Mouse (Mus musculus) left cerebral cortex, postnatal 36 days (tissue): ENCODE data around the gene Itga3. TPM values are rescaled to one million over a fixed set of nuclear protein-coding genes. Genes with fewer than 3 reads are reported as not detected.

Experiments used
- DNase-seq, 2 experiments: peaks; one replicate each; pipeline ENCODE4 v3.0.0; 2021 to 2022; ENCODE audit warnings: low spot score in 2 of 2, mixed read lengths in 1 of 2
- intact Hi-C: fragments of 180-260 bp; cut with DNase I; formaldehyde crosslinking; loops from one replicate; pipeline ENCODE4 v1.15.1; 2025
- total RNA-seq, 2 experiments: library from RNA; stranded (reverse); gene quantifications; 2 replicates each; pipeline ENCODE4 v1.2.3; 2021

Itga3 gene
- total RNA-seq, 2 experiments from 2014 or later = 15.2 to 16.2 TPM

- DNase-seq = no peak
- intact Hi-C loops = loop anchor here (5.0 kb wide), 3 partner anchors 37 to 102 kb away; partner anchors contain the start of genes Col1a1 and Ppp1r9b
These were observed 36.8 kb downstream of the Itga3 start for GRCm38 (mm10) chr11:95039766-95040165.

GRCm38 (mm10) chr11:95038818-95039655 lies 37.6 kb downstream of the Itga3 start:
- intact Hi-C loops = loop anchor here (5.0 kb wide), 1 partner anchor 37 kb away; no protein-coding TSS in a partner anchor
- no peak for DNase-seq

- intact Hi-C loops = loop anchor here (5.0 kb wide), 1 partner anchor 36 kb away; no protein-coding TSS in a partner anchor
- no peak for DNase-seq
These were observed 38.3 kb downstream of the Itga3 start for GRCm38 (mm10) chr11:95038156-95038817.

- DNase-seq = peak in 1 of 2 experiments; percentile 58
- intact Hi-C loops = loop anchor here (5.0 kb wide), 1 partner anchor 35 kb away; no protein-coding TSS in a partner anchor
These were observed 39.3 kb downstream of the Itga3 start for GRCm38 (mm10) chr11:95037306-95037705.

GRCm38 (mm10) chr11:95036521-95036920 lies 40.1 kb downstream of the Itga3 start:
- intact Hi-C loops = loop anchor here (5.0 kb wide), 1 partner anchor 34 kb away; no protein-coding TSS in a partner anchor
- no peak for DNase-seq

DNA sequence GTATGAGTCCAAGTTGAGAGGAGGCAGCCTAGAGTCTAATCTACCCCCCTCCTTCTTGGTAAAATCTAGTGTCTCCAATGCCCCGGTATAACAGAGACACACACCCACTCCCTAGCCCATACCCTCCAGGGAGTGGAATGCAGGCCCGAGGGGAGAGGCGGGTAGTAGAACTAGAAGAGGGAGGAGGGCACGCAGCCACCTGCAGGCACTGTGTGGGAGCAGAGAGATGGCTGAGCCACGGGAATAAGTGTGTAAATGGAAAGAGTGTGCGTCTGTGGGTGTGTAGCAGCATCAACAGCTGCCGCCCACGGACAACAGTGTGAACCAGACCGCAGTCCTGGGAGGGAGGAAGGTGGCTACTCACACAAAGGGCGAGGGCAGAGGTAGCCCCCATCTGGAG lies 41.7 kb downstream of the Itga3 start:
- intact Hi-C loops = loop anchor here (5.0 kb wide), 1 partner anchor 33 kb away; no protein-coding TSS in a partner anchor
- DNase-seq = peak; percentile 62 to 70

GRCm38 (mm10) chr11:95033617-95034016 lies 43.0 kb downstream of the Itga3 start:
- no peak for DNase-seq
- intact Hi-C loops = no loop called here

DNA sequence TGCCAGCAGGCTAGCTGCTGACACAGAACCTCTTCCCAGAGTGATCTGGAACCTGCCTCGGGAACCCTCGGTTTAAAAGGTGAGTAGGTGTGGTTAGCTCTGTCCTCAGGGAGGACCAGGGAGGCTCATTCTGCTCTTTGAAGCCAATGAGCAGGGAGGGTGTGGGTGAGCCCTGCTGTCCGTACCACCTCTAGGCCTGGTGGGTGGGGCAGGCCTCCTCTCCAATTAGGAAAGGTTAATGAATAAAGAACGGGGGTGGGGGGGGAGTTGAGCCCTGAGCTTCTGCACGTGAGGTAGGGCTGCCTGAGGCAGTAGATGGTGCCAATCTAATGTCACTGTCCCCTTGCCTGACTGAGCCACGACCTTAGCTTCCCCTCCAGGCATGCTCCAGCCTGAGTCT lies 43.7 kb downstream of the Itga3 start:
- intact Hi-C loops = no loop called here
- DNase-seq = no peak

DNA sequence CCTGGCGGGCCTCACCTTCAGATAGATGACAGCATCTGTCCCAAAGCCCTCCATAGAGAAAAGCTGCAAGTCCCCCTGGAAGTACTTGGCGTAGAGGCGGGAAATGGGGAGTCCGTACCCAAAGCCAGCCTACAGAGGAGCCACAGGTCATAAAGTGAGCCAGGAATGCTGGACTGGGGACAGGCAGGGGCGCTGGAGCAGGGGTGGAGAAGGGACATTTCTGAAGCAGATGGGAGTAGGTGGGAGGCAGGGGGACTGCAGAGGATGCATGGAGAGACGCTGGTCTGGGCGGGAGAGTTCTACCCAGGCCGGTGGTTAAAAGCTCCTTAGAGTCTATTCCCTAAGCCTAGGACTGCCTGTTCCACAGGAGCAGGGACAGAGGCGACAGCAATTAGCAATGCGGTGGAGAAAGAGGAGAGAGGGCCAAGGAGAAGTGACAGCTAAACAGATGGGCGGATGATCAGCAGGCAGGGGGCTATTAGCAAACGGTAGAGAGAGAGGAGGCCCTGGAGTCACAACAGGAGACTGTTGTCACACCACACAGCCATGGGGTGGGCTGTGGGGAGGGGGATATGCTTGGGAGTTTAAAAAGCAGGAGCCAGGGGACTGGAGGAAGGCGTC lies 48.6 kb downstream of the Itga3 start:
- intact Hi-C loops = no loop called here
- no peak for DNase-seq

- intact Hi-C loops = no loop called here
- DNase-seq = no peak
These were observed 49.8 kb downstream of the Itga3 start for GRCm38 (mm10) chr11:95026849-95027248.

DNA sequence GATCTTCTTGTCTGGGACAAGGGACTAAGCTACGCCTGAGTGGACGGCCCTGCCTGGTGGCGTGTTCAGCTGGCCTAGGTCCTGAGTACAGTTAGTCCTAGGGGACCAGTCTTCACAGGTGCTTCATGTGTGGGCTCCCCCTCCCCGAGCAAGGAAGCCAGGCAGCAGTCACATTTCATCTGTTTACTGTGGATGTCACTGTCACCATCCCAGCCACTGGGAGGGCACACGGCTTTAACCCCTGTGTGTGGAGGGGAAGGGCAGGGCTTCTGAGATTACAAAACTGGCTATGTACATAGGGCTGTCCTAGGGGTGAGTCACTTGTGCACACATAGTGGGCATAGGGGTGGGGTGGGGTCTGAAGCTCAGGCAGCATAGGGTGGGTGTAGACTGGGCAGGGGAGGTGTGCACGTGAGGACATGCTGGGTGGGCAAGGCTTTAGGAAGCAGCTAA lies 50.5 kb downstream of the Itga3 start:
- DNase-seq = no peak
- intact Hi-C loops = no loop called here

DNA sequence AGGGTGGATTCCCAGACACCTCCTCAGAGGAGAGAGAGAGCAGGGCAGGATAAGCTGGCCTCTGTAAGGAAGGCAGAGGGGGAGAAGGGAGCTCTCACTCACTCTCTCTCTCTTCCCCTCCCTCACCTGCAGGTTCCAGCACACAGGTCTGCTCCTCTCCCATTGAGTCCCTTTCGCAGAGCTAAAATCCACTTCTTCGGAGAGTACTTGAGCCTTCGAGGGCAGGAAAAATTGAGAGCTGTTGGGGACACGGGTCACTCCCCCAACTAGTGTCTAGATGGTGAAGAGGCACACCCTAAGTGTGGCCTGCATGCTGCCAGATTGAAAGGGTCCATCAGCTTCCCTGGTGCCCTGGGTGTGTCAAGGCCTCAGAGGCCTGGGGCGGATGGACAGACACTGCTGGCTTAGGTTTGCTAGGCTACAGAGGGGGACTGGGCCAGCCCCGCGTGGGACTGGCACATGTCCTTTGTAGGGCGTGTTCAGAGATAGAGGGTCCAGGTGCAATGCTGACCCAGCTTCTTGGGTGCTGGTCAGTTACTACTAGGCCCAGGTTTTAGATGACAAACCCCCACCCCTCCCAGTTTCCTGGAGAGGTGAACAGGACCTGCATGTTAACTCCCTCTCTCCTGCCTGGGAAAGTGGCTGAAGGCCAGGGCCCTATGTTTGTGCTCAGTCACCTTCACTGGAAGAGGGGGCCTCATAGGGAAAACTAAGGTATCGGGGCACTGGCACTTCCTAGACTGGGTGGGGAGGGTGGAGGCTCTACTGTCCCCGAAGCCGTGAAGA lies 51.2 kb downstream of the Itga3 start:
- DNase-seq = no peak
- intact Hi-C loops = no loop called here

- peak in 1 of 2 experiments; percentile 50 for DNase-seq
- intact Hi-C loops = no loop called here
These were observed 52.0 kb downstream of the Itga3 start for GRCm38 (mm10) chr11:95024439-95025184.

- no peak for DNase-seq
- intact Hi-C loops = no loop called here
These were observed 53.1 kb downstream of the Itga3 start for GRCm38 (mm10) chr11:95023481-95023880.

DNA sequence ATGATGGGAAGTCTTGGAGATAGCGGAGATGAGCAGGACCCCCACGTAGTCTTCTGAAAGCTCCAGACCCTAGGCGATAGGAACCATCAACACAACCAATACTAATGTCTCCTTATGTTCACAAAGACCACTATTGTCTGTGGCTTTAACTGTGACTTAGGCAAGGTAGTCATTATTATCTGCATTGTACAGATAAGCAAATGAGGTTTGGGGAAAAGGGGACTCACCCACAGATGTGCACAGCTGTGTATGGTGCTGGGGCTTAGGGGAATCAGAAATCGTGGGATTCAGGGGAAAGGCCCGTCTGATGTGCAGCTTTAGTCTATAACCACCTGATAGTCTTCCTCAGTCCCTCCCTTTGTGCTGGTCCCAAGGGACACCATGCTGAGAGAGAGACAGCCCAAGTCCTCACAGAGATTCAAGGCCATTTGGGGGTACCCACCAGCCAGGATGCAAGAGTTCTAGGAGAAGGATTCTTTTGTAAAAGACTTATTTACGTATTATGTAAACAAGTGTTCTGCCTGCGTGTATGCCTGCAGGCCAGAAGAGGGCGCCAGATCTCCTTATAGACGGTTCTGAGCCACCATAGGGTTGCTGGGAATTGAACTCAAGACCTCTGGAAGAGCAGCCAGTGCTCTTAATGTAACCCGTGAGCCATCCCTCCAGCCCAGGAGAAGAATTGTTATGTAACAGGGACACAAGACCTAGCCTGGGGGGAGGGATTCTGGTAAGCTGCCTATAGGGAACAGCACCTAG lies 54.2 kb downstream of the Itga3 start:
- intact Hi-C loops = no loop called here
- DNase-seq = no peak

DNA sequence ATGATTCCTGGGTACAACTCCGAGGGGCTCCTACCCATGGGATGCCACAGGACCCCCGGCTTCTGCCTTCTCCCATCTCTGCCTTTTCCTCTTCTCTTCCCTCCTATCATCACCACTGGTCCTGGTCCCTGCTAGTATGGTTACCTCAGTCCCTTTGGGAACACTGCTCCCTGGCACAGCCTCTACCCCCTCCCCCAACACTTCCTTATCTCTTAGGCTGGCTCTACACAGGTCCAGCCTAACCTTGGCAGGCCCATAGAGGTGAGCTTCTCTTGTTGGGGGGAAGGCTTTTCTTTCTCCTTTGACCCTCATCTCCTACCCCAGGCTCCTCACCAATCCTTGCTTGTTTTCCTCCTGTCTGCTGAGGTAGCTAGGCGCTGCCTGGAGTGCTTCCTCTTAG lies 61.1 kb downstream of the Itga3 start:
- intact Hi-C loops = no loop called here
- DNase-seq = no peak

DNA sequence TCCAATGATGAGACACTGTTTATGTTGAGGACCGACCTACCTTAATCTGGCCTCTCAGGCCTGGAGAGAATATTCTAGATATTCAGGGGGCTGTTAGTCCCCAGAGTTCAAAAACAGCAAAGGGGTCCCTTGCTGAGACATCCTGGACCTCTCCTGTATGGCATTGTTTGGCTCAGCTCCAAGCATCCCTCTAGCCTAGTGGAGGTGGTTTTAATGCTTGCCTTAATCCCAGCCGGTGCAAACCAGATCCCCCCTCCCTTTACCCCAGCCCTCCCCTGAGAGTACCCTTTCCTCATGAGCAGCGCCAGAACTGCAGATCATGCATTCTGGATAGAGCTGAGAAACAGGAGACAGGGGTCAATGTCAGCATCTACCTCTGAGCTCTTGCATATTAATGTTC lies 64.1 kb downstream of the Itga3 start:
- intact Hi-C loops = no loop called here
- DNase-seq = no peak

DNA sequence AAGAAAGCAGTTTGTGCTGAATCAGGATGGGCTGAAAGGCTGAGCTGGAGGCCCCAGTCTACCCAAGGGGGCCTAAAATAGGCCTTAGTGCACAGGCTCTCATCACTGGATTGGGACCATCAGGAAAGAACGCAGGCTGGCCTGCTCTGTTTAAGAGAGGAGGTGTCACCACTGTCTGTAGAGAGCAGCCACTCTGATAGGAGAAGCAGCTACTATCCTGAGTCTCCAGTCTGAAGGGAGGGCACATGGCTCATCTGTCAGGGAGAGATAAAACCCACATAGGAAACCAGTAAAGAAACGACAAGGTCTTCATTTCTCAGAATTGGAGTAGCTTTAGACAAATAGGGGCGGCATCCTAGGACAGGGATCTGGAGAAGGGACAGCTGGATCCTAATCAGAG lies 64.5 kb downstream of the Itga3 start:
- DNase-seq = no peak
- intact Hi-C loops = no loop called here
